Comparison of ENCODE assay signal across 12 mouse cellular contexts in genomic region chr7:115564359-115565059, GRCm38 (mm10).
DNase-seq lines count a peak whose midpoint lies in the region; ATAC-seq and TF ChIP-seq lines count a peak whose summit lies in the region.
"Had no signal": no experiment of that assay in that cellular context is flagged by ENCODE, and none has a peak within 500 bp of the region (broad histone marks: within the 10 kb centered on the region; RNA-seq: fewer than 3 reads in every experiment).

No protein-coding gene starts in this region.

- H3K9me3 ChIP-seq in lung, embryonic 14.5 days (ENCODE audit: low read depth, low read length) = no peaks in the 10 kb centered on the region
- H3K9me3 ChIP-seq in embryonic facial prominence, embryonic 14.5 days (ENCODE audit: control insufficient read depth, low read length) = no peaks in the 10 kb centered on the region
- no peaks in the 10 kb centered on the region for H3K9me3 ChIP-seq in limb, embryonic 14.5 days (ENCODE audit: control insufficient read depth, low read length)

- H3K4me3 ChIP-seq in gastrocnemius, adult 2 months = no peak overlapping the region
- H3K4me3 ChIP-seq in lung, embryonic 14.5 days (ENCODE audit: low read depth, low read length) = no peak overlapping the region
- H3K4me3 ChIP-seq in embryonic facial prominence, embryonic 14.5 days (ENCODE audit: low read depth, low read length) = no peak overlapping the region
- no peak overlapping the region for H3K4me3 ChIP-seq in limb, embryonic 14.5 days (replicated peaks; ENCODE audit: low read length)

- 32% methylated on average over 6 of the region's 6 CpGs for WGBS in lung, embryonic 14.5 days
- 34% methylated on average over 6 of the region's 6 CpGs for WGBS in embryonic facial prominence, embryonic 14.5 days
- WGBS in limb, embryonic 14.5 days = 16% methylated on average over 6 of the region's 6 CpGs

- ATAC-seq in lung, embryonic 14.5 days (ENCODE audit: insufficient read depth) = peak; percentile 41; the same call in 1 of the 2 replicates
- ATAC-seq in embryonic facial prominence, embryonic 14.5 days (ENCODE audit: low read depth) = no peak
- ATAC-seq in limb, embryonic 14.5 days (ENCODE audit: low FRiP score, low read depth) = no peak; the same call in 1 of the 2 replicates

- H3K27me3 ChIP-seq in lung, embryonic 14.5 days (ENCODE audit: insufficient read depth, low read length) = no peaks in the 10 kb centered on the region
- H3K27me3 ChIP-seq in embryonic facial prominence, embryonic 14.5 days (replicated peaks; ENCODE audit: control insufficient read depth, insufficient read depth, low read length) = no peaks in the 10 kb centered on the region
- no peaks in the 10 kb centered on the region for H3K27me3 ChIP-seq in limb, embryonic 14.5 days (ENCODE audit: control insufficient read depth, insufficient read depth, low read length)

- H3K27ac ChIP-seq in gastrocnemius, adult 2 months = peak overlapping the region; percentile 38
- no peak overlapping the region for H3K27ac ChIP-seq in lung, embryonic 14.5 days (ENCODE audit: low read depth)
- no peak overlapping the region for H3K27ac ChIP-seq in embryonic facial prominence, embryonic 14.5 days (replicated peaks; ENCODE audit: low read depth, low read length)
- 0 out of 2 replicates have a peak overlapping the region, but pooled peaks have one; percentile 2 for H3K27ac ChIP-seq in limb, embryonic 14.5 days (replicated peaks; ENCODE audit: low read depth, low read length)
- H3K27ac ChIP-seq: liver, embryonic 14.5 days had no signal

- intact Hi-C loops in gastrocnemius, adult 2 months (cut with DNase I) = no loop called here
- intact Hi-C loops in gastrocnemius, postnatal 36 days (cut with DNase I) = no loop called here
- intact Hi-C loops in left cerebral cortex, postnatal 10 days (cut with DNase I) = no loop called here

- no peak for DNase-seq in gastrocnemius, adult 2 months
- no peak for DNase-seq in gastrocnemius, postnatal 36 days
- DNase-seq in lung, embryonic 14.5 days = peak; percentile 69
- DNase-seq in lung, postnatal 14 days = no peak
- peak; percentile 33 for DNase-seq in embryonic facial prominence, embryonic 14.5 days (ENCODE audit: low spot score)
- DNase-seq in limb, embryonic 14.5 days (ENCODE audit: low spot score) = no peak
- no peak for DNase-seq in left cerebral cortex, postnatal 10 days (ENCODE audit: extremely low spot score in 1 of 2, low spot score in 2 of 2)
- no peak for DNase-seq in right cerebral cortex, postnatal 4 days
- DNase-seq: cerebellum, postnatal 25 days; gastrocnemius, postnatal 10 days; thymus, adult 2 months had no signal

- H3K36me3 ChIP-seq in lung, embryonic 14.5 days (ENCODE audit: insufficient read depth) = no peaks in the 10 kb centered on the region
- no peaks in the 10 kb centered on the region for H3K36me3 ChIP-seq in embryonic facial prominence, embryonic 14.5 days (ENCODE audit: control insufficient read depth, insufficient read depth, low read length)
- H3K36me3 ChIP-seq in limb, embryonic 14.5 days (ENCODE audit: control insufficient read depth, insufficient read depth, low read length) = no peaks in the 10 kb centered on the region

- TF ChIP-seq POLR2A in limb, embryonic 14.5 days (IDR thresholded peaks at IDR 0.05; ENCODE audit: borderline replicate concordance, extremely low read depth, insufficient read depth, insufficient read length) = no peak

- TF ChIP-seq CTCF in gastrocnemius, adult 2 months (IDR thresholded peaks at IDR 0.05) = no peak
- TF ChIP-seq CTCF in lung, embryonic 14.5 days (IDR thresholded peaks at IDR 0.05; ENCODE audit: low read depth) = no peak

- no peak overlapping the region for H3K4me2 ChIP-seq in lung, embryonic 14.5 days
- H3K4me2 ChIP-seq in embryonic facial prominence, embryonic 14.5 days (ENCODE audit: low read depth, low read length) = no peak overlapping the region
- no peak overlapping the region for H3K4me2 ChIP-seq in limb, embryonic 14.5 days (replicated peaks; ENCODE audit: low read depth, low read length, severe bottlenecking)

- H3K9ac ChIP-seq in lung, embryonic 14.5 days = no peak overlapping the region
- no peak overlapping the region for H3K9ac ChIP-seq in embryonic facial prominence, embryonic 14.5 days (ENCODE audit: low read depth, low read length)
- no peak overlapping the region for H3K9ac ChIP-seq in limb, embryonic 14.5 days (ENCODE audit: low read depth, low read length, severe bottlenecking)
- H3K9ac ChIP-seq: liver, embryonic 14.5 days had no signal

- H3K4me1 ChIP-seq in lung, embryonic 14.5 days (ENCODE audit: insufficient read depth) = peaks cover 4% of the 10 kb centered on the region; the same call in 1 of the 2 replicates
- H3K4me1 ChIP-seq in embryonic facial prominence, embryonic 14.5 days (ENCODE audit: control insufficient read depth, insufficient read depth, low read length) = peaks cover 12% of the 10 kb centered on the region
- H3K4me1 ChIP-seq in limb, embryonic 14.5 days (ENCODE audit: control insufficient read depth, insufficient read depth, low read length) = peaks cover 36% of the 10 kb centered on the region

Comparison
In these comparisons a context has a peak if more than half of its experiments do, and no peak if none do; other contexts are left out.
1. DNase-seq: peak in lung, embryonic 14.5 days (single experiment) and embryonic facial prominence, embryonic 14.5 days (single experiment); none in gastrocnemius, adult 2 months (single experiment), gastrocnemius, postnatal 36 days (0 of 2), lung, postnatal 14 days (single experiment), limb, embryonic 14.5 days (single experiment), left cerebral cortex, postnatal 10 days (0 of 2) and right cerebral cortex, postnatal 4 days (single experiment).
2. H3K27ac ChIP-seq: peak in gastrocnemius, adult 2 months (single experiment) and limb, embryonic 14.5 days (single experiment); none in lung, embryonic 14.5 days (single experiment) and embryonic facial prominence, embryonic 14.5 days (single experiment).